Mouse (Mus musculus): ENCODE data around the gene Tmem19. TPM values are rescaled to one million over a fixed set of nuclear protein-coding genes. Genes with fewer than 3 reads are reported as not detected.

Gene Tmem19
- polyA plus RNA-seq, 1 experiment from 2014 or later = 38.2 TPM

GRCm38 (mm10) chr10:115314582-115315452 is 47.5 kb downstream of the Tmem19 start:
- Histone ChIP-seq H3K9me3 (replicated peaks; ENCODE audit: control insufficient read depth, low read length, poor library complexity, severe bottlenecking) (no peaks in the 10 kb centered on the region), H3K4me2 (ENCODE audit: low read length) (peak overlapping the region; percentile 59), H3K4me1 (ENCODE audit: control insufficient read depth, insufficient read depth, low read length) (peaks cover 29% of the 10 kb centered on the region), H3K36me3 (ENCODE audit: control insufficient read depth, insufficient read depth, low read length) (no peaks in the 10 kb centered on the region), H3K27ac (ENCODE audit: low read length) (peak overlapping the region; percentile 98), H3K9ac (ENCODE audit: low read depth, low read length) (peak overlapping the region; percentile 96), H3K27me3 (ENCODE audit: control insufficient read depth, insufficient read depth, low read depth, low read length) (no peaks in the 10 kb centered on the region), H3K4me3 (ENCODE audit: low read depth, low read length) (peak overlapping the region; percentile 98)
- WGBS = under 1% methylated on average over 42 of the region's 73 CpGs
- ATAC-seq = peak; percentile 80

GRCm38 (mm10) chr10:115314287-115314581 is 48.1 kb downstream of the Tmem19 start:
- WGBS = 19% methylated on average over 6 of the region's 6 CpGs
- ATAC-seq = no peak
- H3K9me3 ChIP-seq (replicated peaks; ENCODE audit: control insufficient read depth, low read length, poor library complexity, severe bottlenecking) = no peaks in the 10 kb centered on the region
- no peak overlapping the region for H3K27ac ChIP-seq (ENCODE audit: low read length)
- peak overlapping the region; percentile 98 for H3K4me3 ChIP-seq (ENCODE audit: low read depth, low read length)
- no peaks in the 10 kb centered on the region for H3K27me3 ChIP-seq (ENCODE audit: control insufficient read depth, insufficient read depth, low read depth, low read length)
- H3K9ac ChIP-seq (ENCODE audit: low read depth, low read length) = peak overlapping the region; percentile 96
- H3K36me3 ChIP-seq (ENCODE audit: control insufficient read depth, insufficient read depth, low read length) = no peaks in the 10 kb centered on the region
- H3K4me1 ChIP-seq (ENCODE audit: control insufficient read depth, insufficient read depth, low read length) = peaks cover 29% of the 10 kb centered on the region
- peak overlapping the region; percentile 59 for H3K4me2 ChIP-seq (ENCODE audit: low read length)

GRCm38 (mm10) chr10:115313641-115314286 is 48.5 kb downstream of the Tmem19 start:
- H3K27ac ChIP-seq (ENCODE audit: low read length) = no peak overlapping the region
- H3K4me2 ChIP-seq (ENCODE audit: low read length) = peak overlapping the region; percentile 59
- peak overlapping the region; percentile 98 for H3K4me3 ChIP-seq (ENCODE audit: low read depth, low read length)
- peak overlapping the region; percentile 96 for H3K9ac ChIP-seq (ENCODE audit: low read depth, low read length)
- H3K27me3 ChIP-seq (ENCODE audit: control insufficient read depth, insufficient read depth, low read depth, low read length) = no peaks in the 10 kb centered on the region
- no peak for ATAC-seq
- peaks cover 29% of the 10 kb centered on the region for H3K4me1 ChIP-seq (ENCODE audit: control insufficient read depth, insufficient read depth, low read length)
- H3K9me3 ChIP-seq (replicated peaks; ENCODE audit: control insufficient read depth, low read length, poor library complexity, severe bottlenecking) = no peaks in the 10 kb centered on the region
- WGBS = 64% methylated on average over 14 of the region's 14 CpGs
- no peaks in the 10 kb centered on the region for H3K36me3 ChIP-seq (ENCODE audit: control insufficient read depth, insufficient read depth, low read length)

- WGBS = 61% methylated on average over 3 of the region's 3 CpGs
- peak overlapping the region; percentile 13; the same call in 1 of the 2 replicates for H3K4me2 ChIP-seq (ENCODE audit: low read length)
These were observed 49.6 kb downstream of the Tmem19 start for GRCm38 (mm10) chr10:115312732-115313131.

GRCm38 (mm10) chr10:115312194-115312593 is 50.1 kb downstream of the Tmem19 start:
- Histone ChIP-seq H3K4me3 (ENCODE audit: low read depth, low read length) (no peak overlapping the region), H3K9ac (ENCODE audit: low read depth, low read length) (no peak overlapping the region), H3K4me2 (ENCODE audit: low read length) (no peak overlapping the region), H3K4me1 (ENCODE audit: control insufficient read depth, insufficient read depth, low read length) (peaks cover 29% of the 10 kb centered on the region), H3K36me3 (ENCODE audit: control insufficient read depth, insufficient read depth, low read length) (no peaks in the 10 kb centered on the region), H3K9me3 (replicated peaks; ENCODE audit: control insufficient read depth, low read length, poor library complexity, severe bottlenecking) (no peaks in the 10 kb centered on the region), H3K27me3 (ENCODE audit: control insufficient read depth, insufficient read depth, low read depth, low read length) (no peaks in the 10 kb centered on the region), H3K27ac (ENCODE audit: low read length) (no peak overlapping the region)
- 90% methylated on average over 5 of the region's 5 CpGs for WGBS
- ATAC-seq = no peak

More at GRCm38 (mm10) chr10:115312732-115313131, 49.6 kb downstream of the Tmem19 start:
- Histone ChIP-seq H3K27me3 (ENCODE audit: control insufficient read depth, insufficient read depth, low read depth, low read length) (no peaks in the 10 kb centered on the region), H3K9ac (ENCODE audit: low read depth, low read length) (no peak overlapping the region), H3K9me3 (replicated peaks; ENCODE audit: control insufficient read depth, low read length, poor library complexity, severe bottlenecking) (no peaks in the 10 kb centered on the region), H3K4me3 (ENCODE audit: low read depth, low read length) (no peak overlapping the region), H3K27ac (ENCODE audit: low read length) (no peak overlapping the region), H3K4me1 (ENCODE audit: control insufficient read depth, insufficient read depth, low read length) (peaks cover 29% of the 10 kb centered on the region), H3K36me3 (ENCODE audit: control insufficient read depth, insufficient read depth, low read length) (no peaks in the 10 kb centered on the region)
- ATAC-seq = no peak

- H3K9me3 ChIP-seq (replicated peaks; ENCODE audit: control insufficient read depth, low read length, poor library complexity, severe bottlenecking) = no peaks in the 10 kb centered on the region
These were observed 50.9 kb downstream of the Tmem19 start for GRCm38 (mm10) chr10:115311263-115311965.

GRCm38 (mm10) chr10:115309191-115309590 is 53.1 kb downstream of the Tmem19 start:
- no peak overlapping the region for H3K9ac ChIP-seq (ENCODE audit: low read depth, low read length)
- WGBS = 95% methylated on average over 4 of the region's 4 CpGs
- no peaks in the 10 kb centered on the region for H3K9me3 ChIP-seq (replicated peaks; ENCODE audit: control insufficient read depth, low read length, poor library complexity, severe bottlenecking)
- no peaks in the 10 kb centered on the region for H3K27me3 ChIP-seq (ENCODE audit: control insufficient read depth, insufficient read depth, low read depth, low read length)
- peaks cover 29% of the 10 kb centered on the region for H3K4me1 ChIP-seq (ENCODE audit: control insufficient read depth, insufficient read depth, low read length)
- H3K4me3 ChIP-seq (ENCODE audit: low read depth, low read length) = no peak overlapping the region
- H3K36me3 ChIP-seq (ENCODE audit: control insufficient read depth, insufficient read depth, low read length) = no peaks in the 10 kb centered on the region
- ATAC-seq = no peak
- no peak overlapping the region for H3K4me2 ChIP-seq (ENCODE audit: low read length)
- no peak overlapping the region for H3K27ac ChIP-seq (ENCODE audit: low read length)

More at GRCm38 (mm10) chr10:115311263-115311965, 50.9 kb downstream of the Tmem19 start:
- Histone ChIP-seq H3K4me3 (ENCODE audit: low read depth, low read length) (no peak overlapping the region), H3K9ac (ENCODE audit: low read depth, low read length) (no peak overlapping the region), H3K36me3 (ENCODE audit: control insufficient read depth, insufficient read depth, low read length) (no peaks in the 10 kb centered on the region), H3K27me3 (ENCODE audit: control insufficient read depth, insufficient read depth, low read depth, low read length) (no peaks in the 10 kb centered on the region), H3K4me1 (ENCODE audit: control insufficient read depth, insufficient read depth, low read length) (peaks cover 29% of the 10 kb centered on the region), H3K4me2 (ENCODE audit: low read length) (no peak overlapping the region), H3K27ac (ENCODE audit: low read length) (no peak overlapping the region)
- ATAC-seq = no peak
- WGBS = 89% methylated on average over 14 of the region's 14 CpGs

GRCm38 (mm10) chr10:115307331-115307875 is 54.9 kb downstream of the Tmem19 start:
- no peak overlapping the region for H3K27ac ChIP-seq (ENCODE audit: low read length)
- no peak overlapping the region for H3K4me2 ChIP-seq (ENCODE audit: low read length)
- no peak overlapping the region for H3K9ac ChIP-seq (ENCODE audit: low read depth, low read length)
- 94% methylated on average over 7 of the region's 7 CpGs for WGBS
- no peaks in the 10 kb centered on the region for H3K36me3 ChIP-seq (ENCODE audit: control insufficient read depth, insufficient read depth, low read length)
- H3K27me3 ChIP-seq (ENCODE audit: control insufficient read depth, insufficient read depth, low read depth, low read length) = no peaks in the 10 kb centered on the region
- no peak overlapping the region for H3K4me3 ChIP-seq (ENCODE audit: low read depth, low read length)
- no peaks in the 10 kb centered on the region for H3K9me3 ChIP-seq (replicated peaks; ENCODE audit: control insufficient read depth, low read length, poor library complexity, severe bottlenecking)
- H3K4me1 ChIP-seq (ENCODE audit: control insufficient read depth, insufficient read depth, low read length) = peaks cover 11% of the 10 kb centered on the region
- no peak for ATAC-seq

Measured in midbrain, embryonic 16.5 days (tissue).